Mouse (Mus musculus): ENCODE measurements around the gene Phka1.

The Phka1 gene

GRCm38 (mm10) chrX:102475555-102475954 is 168.5 kb downstream of the Phka1 start:
- no peak for DNase-seq (ENCODE audit: low spot score)
